Comparison of ENCODE assay signal across 7 mouse cellular contexts in genomic region chr1:153401765-153402164, GRCm38 (mm10). TPM values are rescaled to one million over a fixed set of nuclear protein-coding genes. Genes with fewer than 3 reads are reported as not detected.
DNase-seq lines count a peak whose midpoint lies in the region; ATAC-seq and TF ChIP-seq lines count a peak whose summit lies in the region.

No protein-coding gene starts in this region.

- no peak overlapping the region for H3K4me3 ChIP-seq in forebrain, embryonic 10.5 days
- no peak overlapping the region for H3K4me3 ChIP-seq in layer of hippocampus, adult 2 months
- H3K4me3 ChIP-seq in lung, embryonic 16.5 days (ENCODE audit: low read length) = no peak overlapping the region

- H3K27ac ChIP-seq in forebrain, embryonic 10.5 days = no peak overlapping the region
- no peak overlapping the region for H3K27ac ChIP-seq in layer of hippocampus, adult 2 months
- no peak overlapping the region for H3K27ac ChIP-seq in lung, embryonic 16.5 days (ENCODE audit: low read length)

- H3K27me3 ChIP-seq in forebrain, embryonic 10.5 days (ENCODE audit: poor library complexity, severe bottlenecking) = no peaks in the 10 kb centered on the region
- H3K27me3 ChIP-seq in lung, embryonic 16.5 days (ENCODE audit: control insufficient read depth, insufficient read depth, low read depth, low read length) = no peaks in the 10 kb centered on the region

- H3K36me3 ChIP-seq in forebrain, embryonic 10.5 days (replicated peaks) = no peaks in the 10 kb centered on the region
- H3K36me3 ChIP-seq in lung, embryonic 16.5 days (ENCODE audit: control insufficient read depth, insufficient read depth, low read length) = no peaks in the 10 kb centered on the region

- H3K9ac ChIP-seq in lung, embryonic 16.5 days (ENCODE audit: low read length) = no peak overlapping the region

- WGBS in forebrain, embryonic 10.5 days = 4% methylated on average over 7 of the region's 7 CpGs
- 2% methylated on average over 7 of the region's 7 CpGs for WGBS in lung, embryonic 16.5 days

- H3K4me1 ChIP-seq in forebrain, embryonic 10.5 days = no peaks in the 10 kb centered on the region
- H3K4me1 ChIP-seq in lung, embryonic 16.5 days (replicated peaks; ENCODE audit: control insufficient read depth, insufficient read depth, low read length) = peaks cover 3% of the 10 kb centered on the region; the same call in 1 of the 2 replicates

- peak; percentile 91 for TF ChIP-seq CTCF in layer of hippocampus, adult 2 months (conservative IDR thresholded peaks at IDR 0.05)

- peak; percentile 90 to 95 for ATAC-seq in hematopoietic stem cell, adult 5-6 weeks (replicated peaks in 1 of 2; ENCODE audit: insufficient read depth in 1 of 2, low FRiP score in 2 of 2, low TSS enrichment in 1 of 2, low read depth in 1 of 2, poor library complexity in 2 of 2, severe bottlenecking in 2 of 2)
- ATAC-seq in lung, embryonic 16.5 days (ENCODE audit: low read depth) = peak; percentile 90

- peak; percentile 98 for DNase-seq in NIH3T3 (ENCODE audit: low read depth)
- peak; percentile 45 for DNase-seq in c-Kit-positive CD71-positive TER-119-positive erythroid progenitor cells, embryonic 14.5 days (ENCODE audit: low spot score)
- peak; percentile 65 for DNase-seq in forebrain, embryonic 10.5 days (ENCODE audit: extremely low spot score, low spot score)
- peak; percentile 50 to 79 for DNase-seq in layer of hippocampus, adult 2 months (ENCODE audit: low spot score in 2 of 2)
- peak; percentile 76 for DNase-seq in retina, postnatal 1 day

- H3K4me2 ChIP-seq in lung, embryonic 16.5 days (ENCODE audit: low read depth, low read length) = no peak overlapping the region

- no peaks in the 10 kb centered on the region for H3K9me3 ChIP-seq in forebrain, embryonic 10.5 days
- H3K9me3 ChIP-seq in lung, embryonic 16.5 days (ENCODE audit: control insufficient read depth, low read length) = no peaks in the 10 kb centered on the region

RNA-seq across cellular contexts. Expression of gene Shcbp1l, which starts 23.2 kb away (rescaled TPM):
- polyA plus RNA-seq in forebrain, embryonic 10.5 days (2016; fragmentation: Nextera tagmentation; extraction: Ambion mirVana) = 0.22 and 0.37 TPM in 2 replicates
- total RNA-seq in hematopoietic stem cell, adult 5-6 weeks (2017) = 3.0 TPM in 1 of 2 replicates, not detected in the other
- 1 to 10 TPM; 4.8 to 6.3 TPM for total RNA-seq in layer of hippocampus, adult 2 months (2021)
- 0.13 and 0.21 TPM in 2 replicates for polyA plus RNA-seq in lung, embryonic 16.5 days (2015; fragmentation: Nextera tagmentation; extraction: Ambion mirVana)

Comparison
In these comparisons a context has a peak if more than half of its experiments do, and no peak if none do; other contexts are left out.
1. DNase-seq: peak in every context shown above with its lines; median percentile 98 in NIH3T3; 76 in retina, postnatal 1 day; 65 in forebrain, embryonic 10.5 days; 64 in layer of hippocampus, adult 2 months; 45 in c-Kit-positive CD71-positive TER-119-positive erythroid progenitor cells, embryonic 14.5 days.